Mouse (Mus musculus) embryonic fibroblast, embryonic 13.5 days (primary cell): ENCODE results near the gene Ttc14. TPM values are rescaled to one million over a fixed set of nuclear protein-coding genes. Genes with fewer than 3 reads are reported as not detected.

ENCODE experiments used
- H3K27ac ChIP-seq: 2 replicates; pipeline ENCODE4 v1.5.1; 2012; ENCODE audit warnings: low read length, control low read depth, inconsistent platforms; ENCODE audit not compliant: insufficient read depth
- H3K4me1 ChIP-seq: 2 replicates; pipeline ENCODE4 v1.6.1; 2011; ENCODE audit warnings: low read length; ENCODE audit not compliant: control insufficient read depth, insufficient read depth
- H3K4me3 ChIP-seq: 2 replicates; pipeline ENCODE4 v1.5.1; 2011; ENCODE audit warnings: mild to moderate bottlenecking, control low read depth, low read length; ENCODE audit not compliant: insufficient read depth
- CTCF ChIP-seq: IDR thresholded peaks from 2 replicates; pipeline ENCODE4 v1.5.1; 2011; ENCODE audit warnings: mild to moderate bottlenecking, control low read depth, low read length, moderate library complexity, borderline replicate concordance; ENCODE audit not compliant: insufficient read depth
- POLR2A ChIP-seq: IDR thresholded peaks from 2 replicates; pipeline ENCODE4 v1.6.1; 2011; ENCODE audit warnings: low read depth, mild to moderate bottlenecking, control low read depth, low read length, moderate library complexity
- polyA plus RNA-seq: library from polyadenylated mRNA; stranded (reverse); fragments of >200 nt; gene quantifications from 2 replicates; pipeline ENCODE4 v1.2.4, GENCODE M21; 2011; ENCODE audit warnings: low read depth; ENCODE audit not compliant: missing spikeins, insufficient read length

Ttc14 gene
- polyA plus RNA-seq, 1 experiment: 63.4 TPM

DNA sequence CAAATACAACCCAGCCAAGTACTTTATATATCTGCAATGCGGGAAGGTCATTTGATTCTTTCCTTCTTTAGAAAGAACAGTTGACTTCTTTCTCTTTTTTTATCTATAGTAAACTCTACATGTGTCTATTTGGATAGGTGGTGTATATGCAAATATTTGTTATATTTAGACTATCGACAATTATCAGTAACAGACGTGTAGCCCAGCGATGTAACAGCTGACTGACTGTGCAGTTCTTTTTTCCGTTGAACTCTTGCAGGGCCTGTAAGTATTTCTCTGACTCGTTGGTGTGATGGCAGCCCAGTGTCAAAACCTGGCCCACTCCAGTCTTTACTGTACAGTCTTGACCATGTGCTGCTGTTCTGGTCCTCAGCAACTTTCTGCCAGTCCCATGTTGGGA lies 47.0 kb downstream of the Ttc14 start:
- H3K27ac ChIP-seq: no peak overlapping the region
- H3K4me3 ChIP-seq: no peak overlapping the region
- no peak for TF ChIP-seq POLR2A
- H3K4me1 ChIP-seq: no peaks in the 10 kb centered on the region

DNA sequence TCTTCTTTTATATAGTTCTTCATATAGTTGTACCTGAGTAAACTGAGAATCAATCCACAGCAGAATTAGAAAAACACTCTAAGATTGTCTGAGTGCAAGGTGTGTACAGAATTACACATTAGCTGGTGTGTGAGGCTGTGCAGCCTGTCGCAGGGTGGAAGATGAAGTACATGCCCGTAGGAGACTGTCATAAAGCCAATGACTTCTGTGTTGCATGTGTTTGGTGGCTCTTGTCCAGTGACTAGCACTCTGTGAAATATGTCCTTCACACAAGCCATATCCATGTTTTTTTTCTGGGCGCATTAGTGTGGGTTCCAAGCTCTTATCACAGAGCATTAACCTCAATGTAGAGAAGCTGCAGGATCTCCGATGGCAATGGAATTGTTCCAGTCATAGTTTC lies 51.2 kb downstream of the Ttc14 start:
- Histone ChIP-seq H3K27ac (no peak overlapping the region), H3K4me1 (no peaks in the 10 kb centered on the region), H3K4me3 (no peak overlapping the region)
- TF ChIP-seq POLR2A (no peak), CTCF (no peak)

DNA sequence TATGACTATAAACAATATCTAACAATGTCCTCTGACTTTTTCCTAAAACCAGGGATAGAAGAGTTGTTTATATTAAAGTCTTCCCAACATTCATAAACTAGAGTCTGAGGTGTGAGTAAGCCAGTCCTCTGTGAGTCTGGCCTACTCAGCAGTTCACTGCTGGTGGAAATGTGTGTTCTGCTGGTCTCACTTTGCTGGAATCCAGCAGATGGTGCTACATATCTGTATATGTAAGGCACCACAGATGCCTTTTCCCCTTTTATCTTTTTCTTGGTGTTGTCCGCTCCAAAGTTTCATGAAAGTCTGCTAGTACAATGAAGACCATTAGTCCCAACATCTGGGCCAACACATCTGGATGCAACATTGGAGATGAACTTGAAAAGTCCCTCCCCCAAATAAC lies 53.4 kb downstream of the Ttc14 start:
- H3K4me3 ChIP-seq: no peak overlapping the region
- H3K4me1 ChIP-seq: no peaks in the 10 kb centered on the region
- no peak for TF ChIP-seq CTCF
- no peak for TF ChIP-seq POLR2A
- H3K27ac ChIP-seq: no peak overlapping the region

DNA sequence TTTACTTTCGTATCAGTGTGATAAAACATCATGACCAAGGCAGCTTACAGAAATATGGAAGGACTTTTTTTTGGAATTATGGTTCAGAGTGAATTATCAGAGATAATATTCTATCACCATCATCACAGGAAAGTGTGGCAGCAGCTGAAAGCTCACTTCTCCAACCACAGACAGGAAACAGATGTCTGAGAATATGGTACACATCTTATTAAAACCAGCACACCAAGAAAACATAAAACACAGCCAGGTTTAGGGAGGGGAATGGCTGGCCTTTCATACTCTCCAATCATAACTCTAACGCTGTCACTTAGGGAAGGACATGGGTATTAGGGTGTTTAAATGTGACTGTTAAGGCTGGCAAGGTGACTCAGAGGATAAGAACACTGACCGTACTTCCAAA lies 59.3 kb downstream of the Ttc14 start:
- no peak overlapping the region for H3K4me3 ChIP-seq

DNA sequence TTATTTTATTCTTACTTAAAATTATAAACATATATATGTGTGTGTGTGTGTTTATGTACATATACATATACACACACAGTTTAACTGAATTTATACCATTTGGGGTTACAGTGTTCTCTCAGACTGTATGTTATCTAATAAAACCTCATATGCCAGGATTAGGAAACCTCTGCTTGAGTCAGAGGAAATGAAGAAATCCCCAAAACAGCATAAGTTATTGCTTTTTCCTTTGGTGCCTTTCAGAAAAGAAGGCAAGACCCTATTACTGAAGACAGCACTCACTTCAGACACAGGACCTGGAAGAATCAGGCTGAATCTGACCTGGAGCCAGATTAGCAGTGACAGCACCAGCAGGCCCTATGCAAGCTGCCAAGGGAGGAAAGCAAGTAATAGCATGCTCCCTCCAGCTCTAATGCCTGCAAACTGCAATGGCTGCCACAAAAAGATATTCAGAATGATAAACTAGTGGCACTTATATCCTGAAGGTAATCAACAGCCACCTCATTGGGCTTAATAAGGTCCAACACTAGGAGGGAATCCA lies 64.4 kb downstream of the Ttc14 start:
- no peak for TF ChIP-seq POLR2A
- TF ChIP-seq CTCF: no peak
- Histone ChIP-seq H3K27ac (no peak overlapping the region), H3K4me1 (no peaks in the 10 kb centered on the region), H3K4me3 (no peak overlapping the region)

More for the DNA sequence above, 59.3 kb downstream of the Ttc14 start:
- no peaks in the 10 kb centered on the region for H3K4me1 ChIP-seq
- H3K27ac ChIP-seq: no peak overlapping the region
- TF ChIP-seq CTCF (no peak), POLR2A (no peak)

Other genes starting within 250 kb of the Ttc14 start
- 2.9 and 4.1 TPM in 2 replicates for gene Ccdc39, start 44.5 kb downstream of the Ttc14 start, polyA plus RNA-seq
- 143 and 156 TPM in 2 replicates for gene Fxr1, start 220.1 kb downstream of the Ttc14 start, polyA plus RNA-seq